Mouse (Mus musculus): ENCODE measurements at regions not wholly inside any gene's neighbourhood (a gene's known extent, or its start where the extent isn't known, plus 50 kb on each side); places are given as distances from the start of the nearest gene placed in this dataset.
A peak's percentile ranks its signal among the peaks of the same experiment; 100 is the strongest.

GRCm38 (mm10) chr5:82472146-82472545 is 882.8 kb downstream of the Tecrl start:
- ATAC-seq (replicated peaks; ENCODE audit: poor library complexity), result no peak

GRCm38 (mm10) chr5:82464272-82464671 is 890.7 kb downstream of the Tecrl start:
- no peak for ATAC-seq (replicated peaks; ENCODE audit: poor library complexity)

- no peak for ATAC-seq (replicated peaks; ENCODE audit: poor library complexity)
These were observed 913.7 kb downstream of the Tecrl start for GRCm38 (mm10) chr5:82441288-82441687.

- no peak for ATAC-seq (replicated peaks; ENCODE audit: poor library complexity)
These were observed 914.9 kb downstream of the Tecrl start for GRCm38 (mm10) chr5:82440126-82440525.

GRCm38 (mm10) chr5:82420396-82420795 is 934.6 kb downstream of the Tecrl start:
- ATAC-seq (replicated peaks; ENCODE audit: poor library complexity), result no peak

GRCm38 (mm10) chr5:82396632-82397234 is 958.3 kb downstream of the Tecrl start:
- no peak for ATAC-seq (replicated peaks; ENCODE audit: poor library complexity)

- ATAC-seq (replicated peaks; ENCODE audit: poor library complexity), result no peak
These were observed 993.4 kb downstream of the Tecrl start for GRCm38 (mm10) chr5:82361624-82362023.

- no peak for ATAC-seq (replicated peaks; ENCODE audit: poor library complexity)
These were observed 998.7 kb downstream of the Tecrl start for GRCm38 (mm10) chr5:82356336-82356735.

- ATAC-seq (replicated peaks; ENCODE audit: poor library complexity), result no peak
These were observed 1003.9 kb downstream of the Tecrl start for GRCm38 (mm10) chr5:82351089-82351488.

- ATAC-seq (replicated peaks; ENCODE audit: poor library complexity), result 0 out of 2 replicates have a peak, but pooled peaks have one; percentile 23
These were observed 1008.3 kb downstream of the Tecrl start for GRCm38 (mm10) chr5:82346672-82347071.

- ATAC-seq (replicated peaks; ENCODE audit: poor library complexity), result no peak
These were observed 1030.6 kb downstream of the Tecrl start for GRCm38 (mm10) chr5:82324354-82324753.

GRCm38 (mm10) chr5:82319709-82320333 is 1035.2 kb downstream of the Tecrl start:
- no peak for ATAC-seq (replicated peaks; ENCODE audit: poor library complexity)

GRCm38 (mm10) chr5:82312054-82312453 is 1042.9 kb downstream of the Tecrl start:
- ATAC-seq (replicated peaks; ENCODE audit: poor library complexity), result no peak

- no peak for ATAC-seq (replicated peaks; ENCODE audit: poor library complexity)
These were observed 1066.7 kb downstream of the Tecrl start for GRCm38 (mm10) chr5:82288069-82288845.

- no peak for ATAC-seq (replicated peaks; ENCODE audit: poor library complexity)
These were observed 1101.5 kb downstream of the Tecrl start for GRCm38 (mm10) chr5:82253356-82254104.

GRCm38 (mm10) chr5:82226329-82226728 is 1128.7 kb downstream of the Tecrl start:
- ATAC-seq (replicated peaks; ENCODE audit: poor library complexity), result no peak

- no peak for ATAC-seq (replicated peaks; ENCODE audit: poor library complexity)
These were observed 1131.4 kb downstream of the Tecrl start for GRCm38 (mm10) chr5:82223622-82224021.

GRCm38 (mm10) chr5:82203606-82204005 is 1151.4 kb downstream of the Tecrl start:
- ATAC-seq (replicated peaks; ENCODE audit: poor library complexity), result no peak
